Mouse (Mus musculus) ZHBTc4 (cell line): ENCODE measurements around the gene Pars2.

Source experiments
- DNase-seq: peaks from one replicate; pipeline ENCODE4 v3.0.0-alpha.2; 2011; ENCODE audit warnings: low read depth, low spot score

Gene Pars2

DNA sequence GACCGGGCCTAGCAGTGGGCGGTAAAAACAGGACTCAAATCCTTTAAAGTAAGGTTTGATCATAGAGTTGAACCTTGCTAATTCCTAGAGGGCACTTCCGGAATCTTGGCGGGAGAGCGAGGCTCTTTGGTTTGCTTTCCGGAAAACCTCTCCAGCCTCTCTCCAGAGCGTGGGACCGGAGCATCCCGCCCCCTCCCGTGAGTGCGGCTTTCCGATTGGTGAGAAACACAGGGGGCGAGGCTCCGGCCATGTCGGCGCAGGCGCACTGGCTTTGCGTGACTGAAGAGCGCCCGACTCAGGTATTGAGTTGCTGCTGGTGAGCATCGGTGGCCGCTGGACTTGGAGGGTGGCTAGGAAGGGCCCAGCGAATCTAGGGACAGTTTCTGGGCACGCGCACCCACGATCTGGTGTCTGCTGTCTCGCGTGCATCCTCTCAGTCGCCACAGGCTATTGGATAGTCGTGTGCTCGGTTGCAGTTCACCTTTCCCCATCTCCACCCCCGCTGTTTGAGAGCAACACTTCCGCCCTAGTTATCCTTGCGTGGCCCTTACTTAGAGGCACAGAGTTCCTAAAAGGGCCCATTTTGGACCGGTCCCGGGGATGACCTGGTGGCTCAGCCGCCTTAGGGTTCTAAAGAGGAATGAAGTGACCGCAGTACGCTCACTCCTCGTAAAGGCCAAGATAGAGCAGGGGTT is at the start of gene Pars2:
TSS of gene Pars2 (plus strand) at position 237 of the 695 bp plus-strand sequence.
- peak; percentile 99 for DNase-seq

DNA sequence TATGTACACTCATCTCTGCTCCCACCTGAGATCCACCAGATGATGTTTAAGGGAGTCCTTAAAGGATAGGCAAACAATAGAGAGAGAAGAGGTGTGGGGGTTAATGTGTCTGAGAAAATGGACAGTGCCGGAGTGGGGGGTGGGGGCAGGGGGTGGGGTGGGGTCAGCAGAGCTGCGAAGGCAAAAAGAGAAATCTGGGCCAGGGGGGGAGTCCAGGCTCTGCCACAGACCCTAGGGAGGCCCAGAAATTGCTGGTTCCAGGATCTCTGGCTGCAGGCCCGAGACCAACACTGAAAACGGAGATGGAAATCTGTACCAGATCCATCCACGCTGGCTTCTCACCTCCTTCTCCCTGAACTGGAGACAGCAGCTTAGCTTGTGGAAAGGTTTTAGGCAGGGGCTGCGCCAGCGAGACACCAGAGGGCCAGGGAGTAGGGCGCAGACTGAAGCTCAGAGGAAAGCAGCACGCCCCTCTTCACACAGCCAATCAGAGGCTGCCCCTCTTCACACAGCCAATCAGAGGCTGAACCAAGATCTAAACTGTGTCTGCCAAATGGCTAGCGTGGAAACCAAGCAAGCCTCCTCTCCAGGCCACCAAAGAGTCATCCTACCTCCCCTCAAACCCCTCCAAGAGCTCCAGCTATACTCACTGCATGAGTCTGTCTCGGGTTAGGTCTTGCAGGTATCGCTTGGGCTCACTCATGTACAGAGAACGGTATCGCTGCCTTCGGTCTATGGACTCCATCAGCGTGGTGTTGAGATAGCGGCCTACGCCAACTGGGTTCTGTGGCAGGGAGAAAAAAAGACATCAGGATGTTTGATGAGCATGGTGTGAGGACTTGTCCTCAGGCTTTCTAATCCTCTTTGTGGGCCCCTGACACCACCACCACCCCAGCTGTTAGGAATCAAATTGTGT is 44.0 kb upstream of the Pars2 start:
- DNase-seq = peak; percentile 83

DNA sequence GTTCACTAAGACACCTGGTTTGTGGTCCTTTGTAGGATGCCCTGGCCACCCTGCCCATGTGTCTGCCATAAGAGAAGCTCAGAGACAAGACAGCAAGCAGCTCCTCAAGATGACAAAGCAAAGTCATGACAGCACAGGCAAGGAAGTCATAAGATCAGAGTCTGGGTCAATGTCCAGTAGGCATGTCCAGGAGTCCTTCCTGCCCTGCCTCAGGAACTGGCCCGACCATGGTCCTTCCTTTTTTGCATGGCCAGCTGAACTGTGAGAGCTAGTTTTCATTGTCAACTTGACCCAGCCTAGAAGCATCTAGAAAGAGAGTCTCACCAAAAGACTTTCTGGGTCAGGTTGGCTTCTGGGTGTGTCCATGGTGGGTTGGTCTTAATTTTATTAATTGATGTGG is 43.0 kb upstream of the Pars2 start:
- DNase-seq = no peak

DNA sequence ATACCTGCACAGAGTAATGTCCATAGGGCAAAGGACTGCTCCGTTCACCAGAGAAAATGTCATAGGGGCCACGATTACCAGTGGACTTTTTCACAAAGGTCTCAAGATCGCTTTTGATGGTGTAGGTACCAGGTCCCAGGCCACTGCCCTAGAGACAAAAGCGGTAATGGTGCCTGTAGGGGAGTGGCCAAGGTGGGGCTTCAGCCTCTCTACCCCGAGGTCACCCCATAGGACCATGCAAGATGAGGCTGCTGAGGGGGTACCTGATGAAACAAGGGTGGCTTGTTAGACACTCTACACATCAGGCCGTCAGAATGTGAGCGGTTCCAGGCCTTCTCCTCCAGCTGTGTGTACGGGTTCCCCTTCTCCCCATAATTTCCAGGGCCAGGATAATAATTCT is 37.8 kb upstream of the Pars2 start:
- no peak for DNase-seq

DNA sequence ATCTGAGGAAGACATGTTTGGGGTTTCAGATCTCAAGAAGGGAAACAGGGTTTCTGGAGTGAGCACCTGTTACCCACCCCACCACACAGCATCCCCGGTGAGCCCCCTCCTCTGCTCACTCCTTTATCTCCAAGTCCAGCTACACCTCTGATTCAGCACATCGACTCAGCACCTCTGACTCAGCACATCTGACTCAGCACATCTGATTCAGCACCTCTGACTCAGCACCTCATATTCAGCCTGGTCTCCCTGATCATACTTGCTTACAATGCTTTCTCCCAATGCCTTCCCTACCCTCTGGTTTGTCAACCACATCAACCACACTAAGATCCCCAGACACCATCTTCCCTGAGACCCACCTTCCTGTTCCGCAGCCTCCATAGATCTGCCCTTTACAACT is 37.3 kb upstream of the Pars2 start:
- peak; percentile 45 for DNase-seq

DNA sequence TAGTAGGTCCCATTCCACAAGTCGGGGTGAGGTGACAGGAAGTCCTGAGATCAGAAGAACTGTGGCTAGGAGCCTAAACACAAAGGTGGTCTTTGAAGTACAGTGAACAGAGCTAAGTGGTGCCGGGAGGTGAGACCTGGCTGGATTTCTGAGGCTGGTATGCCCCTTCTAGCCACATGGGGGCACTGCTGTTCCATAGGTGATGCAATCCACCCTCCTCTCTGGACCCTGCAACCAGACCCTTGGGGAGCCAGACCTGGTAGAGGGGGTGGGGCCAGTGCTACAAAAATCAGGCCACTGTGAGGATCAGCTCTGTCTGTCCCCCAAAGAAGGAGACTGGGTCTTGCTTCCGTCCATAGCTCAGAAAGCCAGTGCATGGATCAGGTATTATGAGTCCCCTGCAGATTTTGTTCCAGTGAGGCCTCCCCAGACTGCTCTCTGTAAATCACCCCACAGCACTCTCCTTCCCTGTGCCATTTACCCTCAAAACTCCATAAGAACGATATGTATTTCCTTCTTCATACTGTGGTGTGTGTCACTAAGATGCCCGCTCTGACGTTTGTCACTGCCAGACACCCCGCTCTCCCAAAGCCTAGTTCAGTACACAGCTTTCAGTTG is 36.6 kb upstream of the Pars2 start:
- peak; percentile 85 for DNase-seq

DNA sequence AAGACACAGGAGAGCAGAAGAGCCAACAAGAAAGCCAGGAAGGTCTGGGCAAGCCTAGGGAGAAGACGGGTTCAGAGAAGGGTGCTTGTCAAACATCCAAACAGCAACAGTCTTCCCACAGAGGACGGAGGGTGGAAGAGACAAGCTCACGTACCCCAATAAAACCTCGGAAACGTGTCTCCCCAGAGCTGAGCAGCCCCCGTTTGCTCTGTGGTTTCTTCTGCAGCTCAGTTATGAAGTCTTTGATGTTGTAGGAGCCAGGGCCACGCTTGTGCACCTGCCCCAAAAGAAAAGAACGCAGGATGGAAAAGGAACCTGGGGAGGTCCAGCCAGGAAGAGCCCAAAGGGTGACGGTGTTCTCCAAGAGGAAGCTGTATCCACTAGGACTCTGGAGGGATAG is 36.0 kb upstream of the Pars2 start:
- DNase-seq = no peak

DNA sequence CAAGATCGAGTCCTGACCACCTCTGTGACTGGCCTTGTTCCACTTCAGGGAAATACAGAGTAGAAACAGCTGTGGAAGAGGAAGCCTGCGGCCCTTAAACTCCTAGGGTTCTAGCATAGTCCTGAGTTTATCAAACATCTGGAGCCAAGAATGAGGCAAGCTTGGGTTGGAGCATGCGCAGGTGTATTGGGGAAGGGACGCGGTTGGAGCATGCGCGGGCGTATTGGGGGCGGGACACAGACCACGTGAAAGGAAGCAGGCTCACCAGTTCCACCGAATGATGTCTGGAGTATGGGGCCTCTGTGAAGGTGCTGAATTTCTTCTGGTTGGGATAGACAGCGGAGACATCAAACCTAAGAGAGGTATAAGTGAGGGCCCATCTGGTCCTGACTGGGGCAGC is 35.2 kb upstream of the Pars2 start:
- DNase-seq = peak; percentile 92

DNA sequence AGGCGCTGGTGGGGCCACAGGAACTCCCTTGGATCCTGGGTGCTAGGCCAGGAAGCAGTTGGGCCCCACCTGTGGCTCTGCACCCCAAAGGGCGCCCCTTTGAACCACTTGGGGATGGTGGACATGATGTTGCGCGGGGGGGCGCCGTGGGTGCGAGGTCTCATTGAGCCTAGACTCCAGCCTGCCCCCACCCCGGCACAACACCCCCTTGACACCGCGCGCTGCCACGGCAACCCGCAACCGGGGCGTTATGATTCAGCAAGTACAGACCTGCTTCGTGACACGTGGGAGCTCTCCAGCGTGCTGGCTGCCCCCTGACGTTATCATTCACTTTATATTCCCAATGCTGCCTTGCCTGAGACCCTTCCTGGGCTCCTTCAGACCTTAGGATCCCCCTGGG is 33.8 kb upstream of the Pars2 start, which contains the start of gene Lexm:
TSS of gene Lexm (minus strand) at position 186 of the 400 bp plus-strand sequence.
- DNase-seq = peak; percentile 60

DNA sequence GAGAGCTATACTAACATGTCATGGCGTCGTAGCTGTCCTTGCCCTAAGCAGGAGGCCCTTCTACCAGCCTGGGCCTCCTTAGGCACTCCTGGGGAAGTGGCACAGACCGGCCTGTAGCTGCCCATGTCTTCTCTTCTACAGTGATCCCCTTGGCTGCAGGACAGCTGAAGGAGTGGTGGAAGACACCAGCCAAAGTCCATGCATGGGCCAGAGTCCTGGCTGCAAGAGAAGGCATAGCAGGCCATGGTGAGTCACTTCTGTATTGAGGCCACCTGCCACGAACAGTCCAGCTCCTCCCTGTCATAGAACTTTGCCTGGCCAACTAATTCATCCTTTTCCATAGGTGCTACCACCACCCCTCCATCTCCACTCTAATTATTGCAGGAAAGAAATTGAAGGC is 32.0 kb upstream of the Pars2 start:
- DNase-seq = no peak

DNA sequence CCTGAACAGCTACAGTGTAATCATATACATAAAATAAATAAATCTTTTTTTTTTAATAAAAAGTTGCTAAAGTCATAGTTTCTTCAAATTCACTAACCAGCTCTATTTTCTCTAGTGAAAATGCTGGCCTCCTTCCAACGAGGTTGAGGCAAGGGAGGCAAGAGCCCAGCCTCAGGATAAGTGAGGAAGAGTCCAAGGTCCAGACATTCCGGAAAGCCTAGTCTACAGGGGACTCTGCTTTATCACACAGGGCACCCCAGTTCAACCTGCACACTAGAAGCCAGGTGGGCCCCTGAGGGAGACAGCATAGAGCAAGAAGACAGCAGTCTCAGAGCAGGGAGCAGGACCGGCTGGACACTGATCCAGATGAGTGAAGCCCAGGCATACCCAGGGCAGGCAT is 29.4 kb upstream of the Pars2 start:
- no peak for DNase-seq

DNA sequence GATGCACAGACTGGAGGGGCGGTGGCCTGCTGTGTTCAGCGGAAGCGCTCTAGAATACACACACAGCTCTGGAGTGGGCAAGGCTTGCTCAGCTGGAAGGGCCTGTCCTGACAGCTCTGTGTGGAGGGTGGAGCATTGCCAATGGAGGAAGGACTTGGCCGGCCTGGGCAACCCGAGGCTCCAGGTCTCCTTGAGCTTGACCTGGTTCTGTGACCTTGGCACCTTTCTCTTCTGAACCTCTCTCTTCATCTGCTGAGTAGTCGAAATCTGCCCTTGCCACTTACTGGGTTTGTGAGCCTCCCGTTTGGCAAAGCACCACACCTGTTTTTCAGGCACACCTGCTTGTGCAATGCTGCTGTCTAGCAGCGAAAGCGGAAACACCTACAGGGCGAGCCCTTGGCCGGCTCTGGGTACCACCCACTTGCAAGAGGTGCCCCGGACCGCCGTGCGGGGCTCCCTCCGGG is 28.8 kb upstream of the Pars2 start, which contains the start of gene Ttc22:
TSS of gene Ttc22 (plus strand) at position 403 of the 464 bp plus-strand sequence.
- DNase-seq = peak; percentile 53

DNA sequence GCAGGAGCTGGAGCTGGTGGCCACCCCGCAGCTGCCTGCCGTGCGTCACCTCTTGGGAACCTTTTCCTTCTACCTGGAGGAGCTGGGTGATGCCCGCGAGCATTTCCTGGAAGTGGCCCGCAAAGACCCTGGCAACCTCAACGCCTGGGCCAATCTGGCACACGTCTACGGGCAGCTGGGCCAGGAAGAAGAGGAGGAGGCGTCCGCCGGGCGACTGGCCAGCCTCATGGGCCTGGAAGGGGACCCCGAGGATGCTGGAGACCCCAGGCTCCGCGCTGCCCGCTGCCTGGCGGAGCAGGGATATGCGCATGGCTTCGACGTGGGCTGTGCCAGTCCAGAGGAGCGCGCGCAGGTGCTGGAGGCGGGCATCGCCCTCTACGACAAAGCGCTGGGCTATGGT is 28.2 kb upstream of the Pars2 start:
- DNase-seq = no peak

DNA sequence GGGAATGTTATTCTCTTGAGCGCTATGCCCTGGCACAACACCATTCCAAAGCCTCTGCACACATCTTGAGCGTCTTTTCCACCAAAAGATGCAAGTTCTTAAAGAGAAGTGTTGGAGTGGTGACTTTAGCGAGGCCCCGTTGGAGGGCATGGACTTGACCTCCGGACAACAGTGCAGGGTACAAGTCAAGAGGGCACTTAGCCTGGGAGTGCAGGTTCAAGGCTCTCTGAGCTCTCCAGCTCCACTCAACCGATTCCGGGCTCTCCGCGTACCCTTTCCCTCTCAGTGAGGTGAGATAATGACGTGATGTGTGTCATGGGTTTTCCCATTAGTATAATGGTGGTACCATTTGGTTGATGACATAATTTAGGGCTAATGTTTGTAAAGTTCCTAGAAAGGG is 26.6 kb upstream of the Pars2 start:
- no peak for DNase-seq

DNA sequence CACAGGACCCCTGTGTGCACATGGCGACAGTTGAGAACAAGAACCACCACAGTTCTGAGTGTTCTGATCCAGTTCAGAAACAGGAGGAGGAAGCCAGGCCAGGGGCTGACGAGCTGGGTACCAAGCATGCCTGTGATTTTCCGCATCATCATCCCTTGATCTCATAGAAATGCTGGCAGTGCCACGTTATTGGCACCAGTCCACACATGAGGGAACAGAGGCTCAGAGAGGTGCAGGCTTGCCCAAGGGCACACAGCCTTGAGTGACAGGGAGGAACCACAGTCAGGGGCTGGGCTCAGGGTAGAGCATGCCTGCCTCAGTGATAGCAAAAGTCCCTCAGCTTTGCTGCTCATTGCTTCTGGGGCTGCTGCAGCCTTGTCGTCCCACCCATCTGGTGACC is 23.1 kb upstream of the Pars2 start:
- DNase-seq = no peak

DNA sequence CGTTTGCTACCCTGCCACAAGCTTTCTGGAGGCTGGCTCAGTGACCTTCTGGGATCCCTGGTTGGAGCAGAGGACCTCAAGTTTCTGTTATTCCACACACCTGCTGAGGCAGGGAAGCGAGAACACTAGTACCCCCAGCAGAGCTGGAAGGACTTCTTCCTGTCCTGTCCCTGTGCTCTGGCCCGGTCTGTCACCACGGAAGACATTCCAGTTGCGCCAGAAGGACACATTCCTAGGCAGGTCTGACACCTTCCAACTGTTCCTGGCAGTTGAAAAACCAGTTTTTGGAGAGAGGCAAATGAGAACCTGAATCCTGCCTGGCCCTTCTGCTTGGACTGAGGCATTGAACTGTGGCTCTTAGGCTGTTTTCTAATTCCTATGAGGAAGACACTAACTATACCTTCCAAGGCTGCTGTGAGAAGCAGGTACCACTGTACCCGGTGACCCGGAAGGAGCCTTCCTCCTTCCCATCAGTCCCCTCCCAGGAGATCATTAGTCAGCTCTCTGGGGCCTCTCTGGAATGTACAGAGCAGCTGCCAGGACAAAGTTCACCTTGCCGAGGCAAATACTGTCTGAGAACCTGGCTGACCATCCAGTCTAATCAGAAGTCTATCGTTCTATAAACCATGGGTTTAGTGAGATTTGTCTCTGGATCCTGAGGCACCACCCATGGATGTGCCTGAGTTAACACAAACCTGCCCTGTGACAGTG is 22.1 kb upstream of the Pars2 start:
- peak; percentile 37 for DNase-seq

DNA sequence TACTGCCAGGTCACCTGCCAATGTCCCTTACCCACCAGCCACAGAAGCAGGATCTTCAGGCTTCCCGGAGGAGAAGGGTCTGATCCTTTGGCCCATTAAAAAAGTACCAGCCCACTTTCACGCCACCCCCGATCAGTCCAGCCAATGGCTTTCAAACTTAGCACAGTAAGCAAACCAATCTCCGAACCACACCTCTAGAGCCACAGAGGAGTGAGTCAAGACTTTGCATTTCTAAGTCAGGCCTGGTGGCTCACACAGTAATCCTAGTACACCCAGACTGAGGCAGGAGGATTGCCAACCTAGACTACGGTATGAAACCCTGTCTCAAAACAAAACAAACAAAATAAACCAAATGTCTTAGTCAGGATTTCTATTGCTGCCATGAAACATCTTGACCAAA is 21.5 kb upstream of the Pars2 start:
- peak; percentile 44 for DNase-seq

DNA sequence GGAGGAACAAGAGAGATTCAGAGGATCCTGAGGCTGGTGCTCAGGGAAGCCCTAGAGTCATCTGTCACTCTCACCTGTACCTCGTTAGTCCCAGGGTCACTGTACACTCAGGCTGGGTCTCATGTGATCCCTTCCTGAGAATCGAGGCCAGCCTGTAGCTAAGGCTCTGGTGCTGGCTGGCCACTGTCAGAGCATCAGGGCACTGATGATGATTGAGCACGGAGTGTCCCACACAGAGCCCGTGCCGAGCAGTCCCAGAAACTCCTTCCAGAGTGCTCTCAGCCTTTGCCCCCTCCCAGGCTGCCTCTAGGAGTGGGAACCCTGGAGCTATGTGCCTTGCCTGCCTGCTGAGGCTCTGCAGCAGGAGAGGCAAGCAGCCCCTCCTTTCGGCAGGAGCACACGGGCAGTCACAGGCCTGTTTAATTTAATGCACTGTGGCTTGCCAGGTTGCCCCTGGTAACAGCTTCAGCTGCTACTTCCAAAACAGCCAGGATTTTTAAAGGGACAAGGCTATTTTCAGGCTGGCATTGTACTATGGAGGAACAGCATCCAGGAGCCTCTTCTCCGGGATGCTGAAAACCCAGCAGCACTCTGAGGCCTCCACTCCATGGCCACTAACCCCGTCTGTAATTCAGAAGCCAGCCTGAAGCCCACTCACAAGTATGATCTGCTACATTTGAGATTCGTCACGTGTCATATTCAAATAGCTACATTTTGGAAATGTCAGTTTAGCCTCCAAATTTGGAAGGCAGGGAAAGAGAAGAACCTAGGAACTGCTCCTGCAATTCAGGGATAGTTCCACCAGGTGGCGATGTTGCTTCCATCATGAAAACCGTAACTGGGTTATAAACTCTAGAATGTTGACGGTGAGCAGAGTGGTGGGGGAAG is 20.3 kb upstream of the Pars2 start:
- DNase-seq = peak; percentile 80

DNA sequence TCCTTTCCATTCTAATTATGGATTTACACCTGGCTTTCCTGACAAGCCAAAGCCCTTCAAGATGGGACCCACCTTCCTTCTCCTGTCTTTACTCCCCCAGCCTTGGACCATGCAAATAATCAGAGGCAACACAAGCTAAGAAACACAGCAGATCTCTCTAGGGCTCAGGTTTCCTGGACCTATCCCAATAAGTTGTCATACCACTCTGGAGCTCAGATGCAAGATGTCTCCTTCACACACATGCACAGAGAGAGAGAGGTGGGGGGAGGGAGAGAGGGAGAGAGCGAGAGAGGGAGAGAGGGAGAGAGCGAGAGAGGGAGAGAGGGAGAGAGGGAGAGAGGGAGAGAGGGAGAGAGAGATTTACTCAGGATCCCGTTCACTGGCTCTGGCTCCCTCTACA is 18.6 kb upstream of the Pars2 start:
- DNase-seq = no peak

DNA sequence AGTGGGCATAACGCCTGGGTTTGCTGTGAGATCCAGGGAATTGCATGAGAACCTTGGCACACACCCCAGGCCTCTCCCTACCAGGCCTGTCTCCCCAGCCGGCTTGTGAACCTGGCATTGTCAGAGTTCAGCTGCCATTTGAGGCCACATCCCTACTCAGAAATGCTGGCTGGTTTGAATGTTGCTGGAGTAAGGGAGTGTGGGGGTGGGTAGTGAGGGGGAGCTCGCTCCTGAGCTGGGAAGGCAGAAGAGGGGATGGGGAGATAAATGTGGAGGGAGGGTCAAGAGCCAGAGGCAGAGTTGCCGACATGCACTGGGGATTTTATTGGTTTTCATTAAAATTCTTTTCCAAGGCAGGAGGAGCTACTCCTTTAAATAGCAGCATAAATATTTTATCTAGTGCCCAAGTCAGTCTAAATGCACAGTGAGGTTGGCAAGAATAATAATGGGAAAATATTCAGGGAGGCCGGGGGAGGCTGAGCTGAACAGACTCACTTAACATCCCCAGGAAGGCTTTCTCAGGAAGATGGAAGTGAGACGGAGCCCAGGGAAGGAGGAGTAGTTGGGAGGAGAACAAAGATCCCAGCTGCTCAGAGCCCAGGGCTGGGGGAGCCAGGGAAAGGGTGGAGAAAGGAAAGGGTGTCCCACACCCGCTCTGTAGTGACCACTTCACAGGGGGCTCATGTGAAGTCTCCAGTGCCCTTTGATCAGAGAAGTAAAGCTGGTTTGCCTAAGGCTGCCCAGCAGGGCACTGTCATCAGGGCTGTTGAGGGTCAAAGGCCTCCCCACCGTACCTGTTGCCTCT is 17.4 kb upstream of the Pars2 start:
- DNase-seq = no peak
